Mouse (Mus musculus) heart, adult 8-10 months (tissue): Measurements from ENCODE around the gene Gimap4. TPM values are rescaled to one million over a fixed set of nuclear protein-coding genes. Genes with fewer than 3 reads are reported as not detected.
A peak's percentile ranks its signal among the peaks of the same experiment; 100 is the strongest.

Source experiments
- DNase-seq: peaks from one replicate; pipeline ENCODE4 v3.0.0; 2022; ENCODE audit warnings: low spot score
- total RNA-seq, 4 experiments: library from RNA; stranded (reverse); gene quantifications; 2 replicates each; pipeline ENCODE4 v1.2.4; 2022

Gimap4 gene
- total RNA-seq, 4 experiments from 2014 or later, result 16.1 to 25.6 (median 20.1) TPM

DNA sequence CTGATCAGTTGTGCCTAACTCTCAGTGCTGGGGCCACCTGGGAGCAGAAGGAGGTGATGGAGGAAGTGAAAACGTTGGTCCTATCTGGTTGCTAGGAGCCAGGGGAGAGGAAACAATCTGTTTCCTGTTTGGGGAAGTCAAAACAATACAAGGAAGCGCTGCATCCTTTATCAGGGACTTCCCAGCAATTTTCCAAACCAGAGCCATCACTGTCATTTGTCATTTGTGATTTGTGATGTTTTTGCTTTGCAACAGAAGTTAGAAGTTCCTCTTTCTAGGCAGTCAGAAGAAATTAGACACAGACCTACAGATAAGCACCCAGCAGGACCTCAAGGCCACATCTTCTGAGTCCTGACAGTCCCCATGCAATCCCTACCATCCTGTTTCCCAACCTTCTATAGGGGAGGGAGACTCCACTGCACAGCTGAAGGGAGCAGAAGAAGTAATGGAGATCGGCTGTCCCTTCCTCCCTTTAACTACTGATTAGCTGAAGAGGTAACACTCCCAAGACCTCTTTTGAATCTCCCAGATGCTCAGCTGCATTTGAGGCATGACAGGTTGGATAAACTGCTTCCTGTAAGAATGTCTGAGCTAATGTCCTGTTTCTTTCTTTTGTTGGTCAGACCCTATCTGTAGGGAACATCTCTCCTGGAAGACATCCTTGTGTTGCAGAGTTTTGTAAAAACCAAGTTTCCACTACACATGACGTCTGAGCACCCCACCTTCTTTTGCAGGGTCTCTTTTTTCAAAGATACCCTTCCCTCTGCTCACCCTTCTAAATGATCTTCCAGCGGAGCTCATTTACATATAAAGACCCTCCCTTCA lies 16.1 kb downstream of the Gimap4 start:
- DNase-seq, result peak; percentile 82

DNA sequence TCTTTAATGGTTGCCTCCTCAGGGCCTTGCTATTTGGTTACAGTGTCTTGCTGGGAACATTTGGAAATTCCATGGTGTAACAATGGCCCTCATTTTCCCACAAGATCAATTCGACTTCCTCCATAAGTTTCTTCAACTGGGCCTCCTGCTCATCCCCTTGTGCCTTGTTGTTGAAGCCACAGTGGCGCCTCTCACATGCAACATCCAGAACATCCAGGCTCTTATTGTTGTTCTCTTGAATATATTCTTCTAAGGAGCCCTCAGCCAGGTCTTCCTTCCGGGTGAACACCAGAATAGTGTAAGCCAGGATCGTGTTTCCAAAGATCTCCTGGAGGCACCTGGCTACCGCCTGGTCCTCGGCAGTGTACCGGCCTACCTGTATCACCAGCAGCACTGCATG lies 17.8 kb downstream of the Gimap4 start:
- DNase-seq, result no peak

DNA sequence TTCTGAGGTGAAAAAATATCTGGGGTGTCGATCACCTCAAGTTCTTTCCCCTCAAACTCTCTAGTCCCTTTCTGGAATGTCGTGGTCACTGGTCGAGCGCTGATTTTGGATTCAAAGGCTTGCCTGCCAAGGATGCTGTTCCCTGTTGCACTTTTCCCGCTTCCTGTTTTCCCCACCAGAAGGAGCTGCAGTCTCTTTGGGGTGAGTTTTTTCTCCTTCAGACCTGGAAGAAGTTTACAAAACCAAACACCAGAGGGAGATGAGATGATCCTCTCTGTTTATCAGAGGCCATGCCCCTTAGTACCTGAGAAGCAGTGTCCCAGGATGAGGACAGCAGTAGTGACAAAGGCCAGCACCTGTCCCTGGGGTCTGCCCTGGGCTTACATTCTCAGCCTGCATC lies 18.3 kb downstream of the Gimap4 start:
- no peak for DNase-seq

DNA sequence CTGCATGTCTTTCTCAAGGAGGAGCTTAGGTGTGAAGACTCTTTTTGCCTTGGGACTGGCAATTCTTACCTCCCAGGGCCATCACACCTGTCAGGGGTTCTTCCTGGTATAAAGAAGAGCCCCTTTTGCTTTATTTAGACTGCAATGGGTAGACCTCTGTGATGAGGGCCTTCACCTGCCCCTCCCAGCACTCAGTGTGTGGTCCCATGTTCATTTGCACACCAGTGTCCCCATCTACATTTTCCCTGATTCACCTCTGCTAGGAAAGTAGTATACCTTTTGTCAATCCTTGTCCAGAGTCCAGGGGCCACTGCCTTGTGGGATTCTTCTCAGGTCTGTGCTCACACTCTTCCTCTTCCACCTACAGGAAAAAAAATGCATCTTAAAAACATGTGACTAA lies 19.8 kb downstream of the Gimap4 start:
- DNase-seq, result no peak

DNA sequence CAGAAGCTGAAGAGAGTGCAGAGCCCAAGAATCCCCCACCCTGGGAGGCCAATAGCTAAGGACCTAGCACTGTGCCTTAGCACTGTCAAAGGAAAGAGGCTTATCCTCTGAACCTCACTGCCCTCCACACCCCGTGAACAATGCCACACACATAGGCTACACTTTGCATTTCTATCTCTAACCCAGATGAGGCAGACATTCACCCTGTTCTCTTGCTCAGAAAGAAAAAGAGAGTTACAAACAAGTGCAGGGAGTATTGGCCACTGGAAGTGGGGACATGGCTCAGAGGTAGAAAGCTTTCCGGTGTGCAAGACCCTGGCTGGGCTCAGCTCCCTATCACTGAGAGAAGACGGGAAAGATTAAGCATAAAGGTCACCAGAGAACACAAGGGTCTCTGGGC lies 21.8 kb downstream of the Gimap4 start:
- no peak for DNase-seq

DNA sequence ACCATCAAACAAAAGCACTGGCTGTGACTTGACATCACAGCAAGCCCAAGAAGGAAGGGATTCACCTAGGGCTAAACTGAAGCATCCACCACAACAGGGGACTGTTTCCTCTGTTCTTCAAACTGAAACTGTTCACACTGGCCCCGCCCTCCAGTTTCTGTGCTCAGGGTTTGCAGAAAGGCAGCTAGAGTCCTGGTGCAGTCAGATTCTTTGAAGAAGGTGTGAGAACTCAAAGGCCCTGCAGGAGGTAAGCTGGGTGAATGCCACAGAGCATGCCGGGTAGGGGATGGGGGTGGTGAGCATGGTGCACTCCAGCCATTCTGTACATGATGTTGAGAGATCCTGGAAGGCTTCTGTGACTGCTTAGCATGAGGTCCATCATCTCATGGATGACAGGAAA lies 34.1 kb downstream of the Gimap4 start, which contains the start of the genes Gm28053 and Gimap7:
Gene Gm28053, plus strand, starts transcription at position 153 of the 400 bp plus-strand sequence.
Gene Gimap7, plus strand, starts transcription at position 167 of the 400 bp plus-strand sequence.
- DNase-seq, result no peak

DNA sequence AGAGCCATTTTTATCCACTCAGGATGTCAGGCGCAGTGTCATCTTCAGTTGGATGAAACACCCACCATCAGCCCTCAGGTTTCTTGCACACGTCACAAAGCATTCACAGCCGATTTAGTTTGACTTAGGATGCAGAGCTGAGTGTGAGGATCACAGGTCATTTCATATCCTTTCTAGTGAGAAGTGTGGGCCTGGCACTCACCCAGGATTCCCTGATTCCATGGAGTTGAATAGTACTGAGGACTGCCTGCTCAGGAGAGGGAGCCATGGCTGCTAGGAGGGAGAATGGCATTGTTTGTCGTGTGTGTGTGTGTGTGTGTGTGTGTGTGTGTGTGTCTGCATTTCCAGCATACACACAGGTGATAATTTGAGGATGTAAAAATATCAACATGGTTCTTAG lies 36.0 kb downstream of the Gimap4 start:
- no peak for DNase-seq

DNA sequence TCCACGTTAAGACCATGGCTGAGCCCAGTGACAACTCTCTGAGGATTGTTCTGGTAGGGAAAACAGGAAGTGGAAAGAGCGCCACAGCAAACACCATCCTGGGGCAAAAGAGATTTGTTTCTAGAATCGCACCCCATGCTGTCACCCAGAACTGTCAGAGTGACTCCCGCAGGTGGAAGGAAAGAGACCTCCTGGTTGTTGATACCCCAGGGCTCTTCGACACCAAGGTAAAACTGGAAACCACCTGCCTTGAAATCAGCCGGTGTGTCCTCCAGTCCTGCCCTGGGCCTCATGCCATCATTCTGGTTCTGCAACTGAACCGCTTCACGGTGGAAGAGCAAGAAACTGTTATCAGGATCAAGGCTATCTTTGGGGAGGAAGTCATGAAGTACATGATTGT lies 39.1 kb downstream of the Gimap4 start:
- no peak for DNase-seq

DNA sequence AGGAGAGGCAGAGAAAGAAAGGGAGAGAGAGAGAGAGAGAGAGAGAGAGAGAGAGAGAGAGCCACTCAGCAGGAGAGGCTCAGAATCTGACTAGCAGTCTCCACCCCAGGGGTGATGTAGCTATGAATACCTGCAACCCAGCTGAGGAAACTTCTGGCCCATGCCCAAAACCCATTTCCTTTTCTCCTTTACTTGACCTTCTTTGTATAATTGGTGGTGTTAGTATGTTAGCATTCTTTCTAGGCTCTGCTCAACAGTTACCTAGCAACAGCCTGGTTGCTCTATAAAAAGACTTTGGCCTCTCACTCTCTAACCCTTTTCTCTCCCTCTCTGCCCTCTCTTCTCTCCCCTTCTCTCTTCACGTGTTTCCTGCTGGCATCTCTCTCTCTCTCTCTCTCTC lies 41.1 kb downstream of the Gimap4 start:
- DNase-seq, result peak; percentile 87

DNA sequence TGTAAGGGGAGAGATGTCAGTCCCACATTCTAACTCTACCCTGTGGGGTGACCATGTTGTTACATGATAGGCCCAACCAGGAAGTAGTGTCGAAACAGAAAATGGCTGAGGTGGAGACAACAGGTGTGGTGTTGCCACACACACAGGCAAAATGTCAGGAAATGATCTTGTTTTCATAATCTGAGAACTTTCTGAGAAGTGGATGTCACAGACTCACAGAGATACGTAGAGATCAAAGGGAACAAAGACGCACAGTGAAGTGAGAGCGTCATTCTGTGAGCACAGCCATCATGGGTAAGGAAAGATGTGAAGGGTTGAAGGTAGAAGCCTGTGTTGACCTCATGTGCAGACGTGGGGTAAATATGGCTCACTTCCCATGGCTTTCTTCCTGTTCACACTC lies 43.4 kb downstream of the Gimap4 start:
- DNase-seq, result no peak

DNA sequence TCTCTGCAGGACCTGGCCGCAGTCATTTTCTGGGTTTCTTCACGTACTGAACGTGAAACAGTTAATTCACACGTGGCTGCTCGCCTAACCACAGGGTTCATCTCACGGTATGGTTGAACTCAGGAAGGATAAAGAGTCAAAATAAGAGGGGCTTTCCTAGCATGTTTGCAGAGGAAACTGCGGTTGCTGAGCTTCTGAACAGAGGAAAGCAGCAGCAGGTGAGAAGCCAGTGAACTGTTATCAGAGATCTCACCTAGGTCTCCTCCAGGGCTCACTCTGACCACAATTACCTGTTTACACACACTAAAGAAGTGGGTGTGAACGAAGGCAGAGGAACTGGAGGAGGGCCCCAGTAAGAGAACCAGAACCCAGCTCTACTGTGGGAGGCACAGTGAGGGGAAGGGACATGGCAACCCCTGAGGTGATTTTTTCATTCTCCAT lies 48.5 kb downstream of the Gimap4 start:
- no peak for DNase-seq

DNA sequence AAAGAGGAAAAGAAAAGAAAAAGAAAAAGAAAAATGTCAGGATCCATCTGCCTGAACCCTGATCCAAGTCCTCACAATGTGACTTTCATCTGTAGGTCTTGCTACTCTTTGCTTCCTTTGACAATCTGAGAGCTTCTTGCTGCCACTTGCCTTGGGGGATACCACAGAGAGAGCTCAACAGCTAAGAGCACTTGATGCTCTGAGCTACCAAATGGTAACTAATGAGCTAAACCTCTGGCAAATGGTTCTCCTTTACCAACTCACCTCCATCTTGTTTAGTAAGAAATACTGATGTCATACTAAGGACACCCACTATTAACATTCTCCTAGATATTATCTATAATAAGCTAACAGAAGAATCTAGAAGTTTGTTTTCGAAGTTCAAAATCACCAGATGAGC lies 49.3 kb downstream of the Gimap4 start:
- DNase-seq, result no peak

DNA sequence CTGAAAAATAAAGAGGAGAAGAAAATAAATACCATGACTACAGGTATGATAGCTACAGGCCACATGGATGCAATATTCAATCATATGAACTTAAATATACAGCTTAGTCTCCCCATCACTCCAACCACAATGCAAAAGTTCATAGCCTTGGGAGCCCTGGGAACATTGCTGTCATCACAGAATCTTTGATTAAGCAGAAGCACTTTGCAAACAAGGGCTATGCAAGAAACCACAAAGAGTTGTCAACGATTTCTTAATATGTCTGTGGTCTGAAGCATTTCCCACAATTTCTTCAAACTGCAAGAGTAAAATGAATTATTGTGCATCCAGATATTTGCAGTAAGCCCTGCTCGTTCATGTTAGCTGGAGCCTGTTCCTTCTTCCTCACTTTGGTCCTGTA lies 52.7 kb downstream of the Gimap4 start:
- DNase-seq, result no peak

DNA sequence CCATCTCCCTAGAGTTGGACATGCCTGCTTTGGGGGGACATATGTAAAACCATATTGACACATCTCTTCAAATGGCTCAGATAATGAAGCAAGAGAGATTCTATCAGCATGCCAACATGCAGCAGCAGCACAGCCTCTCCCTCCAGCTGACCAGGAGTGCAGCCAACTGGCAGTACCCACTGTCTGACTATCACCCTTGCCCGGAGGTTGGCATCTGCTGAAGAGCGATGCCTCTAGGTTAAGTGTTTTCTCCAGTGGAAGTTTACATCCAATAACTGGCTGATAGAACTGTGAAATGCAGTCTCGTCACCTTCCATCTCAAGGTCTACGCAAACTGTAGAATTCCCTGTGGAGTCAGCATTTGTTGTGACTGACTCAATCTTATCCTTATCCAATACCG lies 53.3 kb downstream of the Gimap4 start:
- no peak for DNase-seq

DNA sequence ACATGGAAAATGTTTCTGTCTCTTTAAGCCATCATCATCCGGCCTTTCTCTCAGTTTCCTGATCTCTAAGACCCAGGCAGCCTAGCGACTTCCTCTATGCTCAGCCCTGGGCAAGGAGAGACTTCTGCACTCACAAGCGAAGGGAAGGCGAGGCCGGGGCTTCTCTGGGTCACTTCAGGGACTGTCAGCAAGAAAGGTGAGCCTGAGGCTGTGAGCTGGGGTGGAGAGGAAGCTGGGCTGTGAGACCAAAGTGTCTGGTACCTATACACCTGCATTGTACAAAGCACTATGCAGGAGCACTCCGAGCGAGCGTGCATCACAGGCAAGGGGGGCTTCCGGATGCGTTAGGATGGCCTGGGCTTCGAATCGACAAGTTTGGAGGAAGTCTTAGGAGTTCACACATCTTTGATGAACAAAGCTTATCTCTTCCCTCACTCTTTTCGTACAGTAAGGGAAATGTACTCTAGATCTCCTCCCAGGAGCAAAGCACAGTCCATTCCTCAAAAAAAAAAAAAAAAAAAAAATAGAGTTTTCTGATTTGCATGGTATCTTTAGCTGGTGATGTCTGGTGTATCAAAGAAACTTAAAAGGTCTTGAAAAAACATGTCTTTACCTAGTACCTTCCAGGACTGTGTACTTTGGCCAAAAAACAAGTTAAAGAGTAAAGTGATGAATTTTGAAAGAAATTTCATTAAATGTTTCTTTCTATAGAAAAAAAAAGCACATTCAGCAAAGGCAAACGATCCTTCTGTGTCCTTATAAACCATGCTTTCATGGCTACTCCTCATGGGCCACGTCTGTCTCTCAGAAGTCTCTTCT lies 54.8 kb downstream of the Gimap4 start, which contains the start of gene Gimap1:
Gene Gimap1, plus strand, starts transcription at position 94 of the 819 bp plus-strand sequence.
- peak; percentile 68 for DNase-seq

DNA sequence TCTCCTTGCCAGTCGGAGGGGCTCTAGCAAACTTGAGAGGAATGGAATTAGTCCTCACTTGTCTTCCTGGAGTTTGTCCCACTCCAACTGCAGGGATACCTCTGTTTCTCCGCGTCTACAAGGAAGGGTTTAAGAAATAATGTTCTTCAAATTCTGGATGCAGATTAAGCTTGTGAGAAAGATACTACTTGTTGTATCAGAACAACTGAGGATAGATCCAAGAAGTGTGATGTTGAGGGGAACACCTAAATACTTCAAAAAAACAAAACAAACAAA lies 55.4 kb downstream of the Gimap4 start:
- DNase-seq, result no peak

DNA sequence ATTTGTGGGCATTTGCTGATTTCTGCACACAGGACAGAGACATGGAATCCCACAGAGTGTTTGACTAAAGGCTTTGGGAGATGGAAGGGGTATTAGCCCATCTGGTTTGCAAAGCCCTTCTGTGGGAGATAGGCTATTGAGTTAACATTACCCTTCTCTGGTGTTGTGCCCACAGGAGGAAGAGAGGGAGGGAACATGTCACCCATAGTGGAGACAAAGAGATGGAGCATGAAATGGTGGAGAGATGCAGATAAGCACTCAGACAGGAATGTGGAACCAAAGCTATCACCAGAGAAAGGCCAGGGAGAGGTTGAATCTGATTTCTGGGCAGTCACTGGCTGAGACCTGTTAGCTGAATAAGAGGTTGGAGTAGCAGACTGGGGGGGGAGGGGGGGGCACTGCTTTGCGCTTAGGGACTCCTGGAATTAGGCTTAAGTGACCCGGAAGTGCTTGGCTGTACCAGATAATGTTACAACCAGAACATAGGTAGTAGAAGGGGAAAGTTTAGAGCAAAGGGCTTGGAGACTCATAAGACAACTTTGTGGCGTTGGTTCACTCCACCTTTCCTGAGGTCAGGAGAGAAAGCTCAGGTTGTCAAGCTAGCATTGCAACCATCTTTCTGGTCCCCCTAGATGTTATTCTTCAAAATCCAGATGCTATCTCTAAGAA lies 56.3 kb downstream of the Gimap4 start:
- DNase-seq, result no peak

DNA sequence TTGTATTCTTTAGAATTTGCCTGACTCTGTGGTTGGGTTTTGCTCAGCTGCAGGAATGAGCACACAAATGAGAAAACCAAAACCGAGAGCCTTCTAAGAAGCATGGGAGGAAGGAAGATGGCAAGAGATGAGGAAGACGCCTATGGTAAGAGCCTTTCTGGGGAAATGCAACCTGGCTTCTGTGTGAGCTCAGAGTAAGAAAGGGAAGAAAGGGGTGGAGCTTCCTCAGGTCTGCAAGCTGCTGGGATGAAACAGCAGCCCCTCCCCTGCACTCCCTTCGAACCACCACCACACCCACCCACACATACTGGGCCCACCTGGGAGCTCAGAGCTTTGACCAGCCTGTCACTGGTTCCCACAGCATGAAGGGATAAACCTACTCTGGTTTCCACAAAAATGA lies 56.9 kb downstream of the Gimap4 start:
- DNase-seq, result no peak
